Mouse (Mus musculus) intestine, postnatal 0 days (tissue): ENCODE data around the gene Nfe2. TPM values are rescaled to one million over a fixed set of nuclear protein-coding genes. Genes with fewer than 3 reads are reported as not detected.

Experiments
- ATAC-seq: fragments of 200-750 bp; cut with Nextera tagmentation; 2 replicates; pipeline ENCODE4 v1.8.0; 2017; ENCODE audit warnings: mild to moderate bottlenecking, moderate TSS enrichment, moderate library complexity
- H3K27ac ChIP-seq: fragments of 300-500 bp; sonication (generic); 2 replicates; pipeline ENCODE4 v1.5.1; 2014; ENCODE audit warnings: mild to moderate bottlenecking, low read depth, low read length, moderate library complexity
- H3K27me3 ChIP-seq: fragments of 300-500 bp; sonication (generic); replicated peaks from 2 replicates; pipeline ENCODE4 v1.6.1; 2014; ENCODE audit warnings: low read length, mixed read lengths; ENCODE audit not compliant: control insufficient read depth, insufficient read depth
- H3K36me3 ChIP-seq: fragments of 300-500 bp; sonication (generic); 2 replicates; pipeline ENCODE4 v1.6.1; 2014; ENCODE audit warnings: mild to moderate bottlenecking, moderate library complexity; ENCODE audit not compliant: control insufficient read depth, insufficient read depth
- H3K4me1 ChIP-seq: fragments of 300-500 bp; sonication (generic); replicated peaks from 2 replicates; pipeline ENCODE4 v1.6.1; 2014; ENCODE audit warnings: antibody characterized with exemption, low read length, mixed read lengths; ENCODE audit not compliant: control insufficient read depth, insufficient read depth
- H3K4me2 ChIP-seq: fragments of 300-500 bp; sonication (generic); replicated peaks from 2 replicates; pipeline ENCODE4 v1.6.1; 2014; ENCODE audit warnings: low read depth, mild to moderate bottlenecking, moderate library complexity
- H3K4me3 ChIP-seq: fragments of 300-500 bp; sonication (generic); 2 replicates; pipeline ENCODE4 v1.5.1; 2014; ENCODE audit warnings: low read depth, low read length
- H3K9ac ChIP-seq: fragments of 300-500 bp; sonication (generic); 2 replicates; pipeline ENCODE4 v1.6.1; 2014; ENCODE audit warnings: mild to moderate bottlenecking, low read depth, low read length
- H3K9me3 ChIP-seq: fragments of 300-500 bp; sonication (generic); 2 replicates; pipeline ENCODE4 v1.6.1; 2016; ENCODE audit warnings: mixed run types; ENCODE audit not compliant: control insufficient read depth
- CTCF ChIP-seq: sonication (generic); IDR thresholded peaks from 2 replicates; pipeline ENCODE4 v1.5.1; 2016; ENCODE audit warnings: low read depth, mild to moderate bottlenecking, control low read depth, antibody characterized with exemption, moderate library complexity
- WGBS: fragments of 180-500 bp; shearing (Covaris S2); extraction: QIAGEN DNeasy Blood & Tissue Kit; methylation state at CpG from one replicate; pipeline ENCODE4 v1.1.7; 2014; 5-methylcytosine and 5-hydroxymethylcytosine counted together
- microRNA counts: library from miRNA; unstranded; fragments of <30 nt; microRNA quantifications from one replicate; lab custom pipeline; 2016
- microRNA-seq: library from miRNA; unstranded; fragments of <30 nt; microRNA quantifications from one replicate; pipeline ENCODE4, GENCODE M21; 2016
- polyA plus RNA-seq: library from polyadenylated mRNA; unstranded; fragments of >200 nt; fragmentation: Nextera tagmentation; extraction: Ambion mirVana; gene quantifications from 2 replicates; pipeline ENCODE4 v1.2.1, GENCODE M21; 2015

Nfe2 gene
- polyA plus RNA-seq, 1 experiment from 2014 or later: 0.90 TPM

DNA sequence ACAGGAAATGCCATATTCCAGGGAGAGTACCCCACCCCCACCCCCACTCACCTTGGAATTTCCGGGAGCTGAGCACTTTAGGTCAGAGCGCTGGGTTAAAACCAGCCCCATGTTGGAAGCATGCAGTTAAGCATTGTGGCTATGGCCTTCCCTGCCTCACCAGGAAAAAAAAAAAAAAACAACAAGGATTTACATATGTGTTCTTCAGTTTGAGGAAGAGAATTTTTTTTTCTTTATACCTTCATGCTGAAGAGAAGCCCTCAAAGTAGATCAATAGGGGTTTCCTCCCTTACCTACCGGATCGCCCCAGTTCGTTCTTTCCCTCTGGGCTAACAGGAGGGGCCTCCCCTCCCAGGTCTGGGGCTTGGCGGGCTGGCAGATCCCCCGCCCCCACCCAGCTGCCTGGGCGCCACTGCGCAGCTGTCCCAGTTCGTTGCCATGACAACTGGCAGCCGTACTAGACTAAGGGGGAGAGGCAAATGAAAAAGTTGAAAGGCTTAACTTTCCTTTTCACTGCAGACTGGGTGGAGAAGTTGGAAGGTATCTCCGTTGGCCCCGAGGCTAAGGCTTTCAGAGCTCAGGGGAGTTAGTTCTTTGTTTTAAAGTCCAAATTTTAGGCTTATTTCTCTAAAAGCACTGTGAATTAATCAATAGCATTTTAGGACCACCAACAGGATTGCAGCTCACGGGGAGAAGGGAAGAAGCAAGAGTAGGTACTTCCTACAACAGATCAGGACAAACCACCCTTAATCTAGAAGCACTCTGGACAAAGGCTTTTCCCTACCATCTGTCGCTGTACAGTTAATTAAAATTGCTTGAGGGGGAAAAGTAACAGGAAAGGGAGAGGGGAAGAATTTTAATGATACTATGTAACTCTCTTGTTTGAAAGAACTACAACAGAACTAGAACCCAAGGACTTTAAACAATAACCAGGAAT is 43.0 kb downstream of the Nfe2 start:
- H3K4me2 ChIP-seq: peak overlapping the region; percentile 80
- ATAC-seq: peak; percentile 84
- H3K4me3 ChIP-seq: peak overlapping the region; percentile 56
- H3K9ac ChIP-seq: peak overlapping the region; percentile 53
- peaks cover 9% of the 10 kb centered on the region for H3K4me1 ChIP-seq
- peaks cover 6% of the 10 kb centered on the region; the same call in 1 of the 2 replicates for H3K36me3 ChIP-seq
- under 1% methylated on average over 15 of the region's 15 CpGs for WGBS
- H3K27ac ChIP-seq: peak overlapping the region; percentile 77
- H3K27me3 ChIP-seq: no peaks in the 10 kb centered on the region
- no peaks in the 10 kb centered on the region for H3K9me3 ChIP-seq
- no peak for TF ChIP-seq CTCF

DNA sequence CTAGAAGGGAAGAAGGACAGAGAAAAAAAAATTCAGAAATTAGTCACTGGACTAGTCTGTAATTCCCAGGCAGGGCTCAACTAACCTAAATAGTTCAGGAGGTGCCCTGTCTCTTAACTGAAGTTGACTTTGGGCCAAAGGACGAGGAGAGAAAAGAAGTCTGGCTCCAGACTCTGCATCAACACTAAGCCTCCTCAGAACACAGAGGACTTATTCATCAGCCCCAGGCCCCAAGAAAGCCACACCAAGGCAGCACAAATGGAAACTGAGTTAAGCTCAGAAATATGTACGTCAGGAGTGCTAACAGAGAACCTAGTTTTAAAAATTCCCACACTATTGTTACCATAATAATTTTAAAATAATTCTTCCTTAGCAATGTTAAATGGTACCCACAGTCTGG is 44.1 kb downstream of the Nfe2 start:
- H3K27ac ChIP-seq: no peak overlapping the region; the same call in 1 of the 2 replicates
- peaks cover 9% of the 10 kb centered on the region for H3K4me1 ChIP-seq
- ATAC-seq: no peak
- no peak overlapping the region for H3K4me3 ChIP-seq
- no peaks in the 10 kb centered on the region for H3K9me3 ChIP-seq
- 57% methylated on average over 2 of the region's 2 CpGs for WGBS
- H3K27me3 ChIP-seq: no peaks in the 10 kb centered on the region
- H3K36me3 ChIP-seq: peaks cover 14% of the 10 kb centered on the region; the same call in 1 of the 2 replicates
- no peak for TF ChIP-seq CTCF
- H3K9ac ChIP-seq: no peak overlapping the region
- H3K4me2 ChIP-seq: peak overlapping the region; percentile 30; the same call in 1 of the 2 replicates

- H3K4me3 ChIP-seq: no peak overlapping the region
- ATAC-seq: no peak
- H3K27me3 ChIP-seq: no peaks in the 10 kb centered on the region
- no peak overlapping the region for H3K27ac ChIP-seq
- 0 out of 2 replicates have a peak, but pooled peaks cover 3% of the 10 kb centered on the region for H3K4me1 ChIP-seq
- H3K9me3 ChIP-seq: no peaks in the 10 kb centered on the region
- peak; percentile 68 for TF ChIP-seq CTCF
- H3K36me3 ChIP-seq: peaks cover 24% of the 10 kb centered on the region
- WGBS: 55% methylated on average over 2 of the region's 2 CpGs
- no peak overlapping the region for H3K4me2 ChIP-seq
- no peak overlapping the region for H3K9ac ChIP-seq
Observed at GRCm38 (mm10) chr15:103205156-103205555, 53.0 kb downstream of the Nfe2 start.

DNA sequence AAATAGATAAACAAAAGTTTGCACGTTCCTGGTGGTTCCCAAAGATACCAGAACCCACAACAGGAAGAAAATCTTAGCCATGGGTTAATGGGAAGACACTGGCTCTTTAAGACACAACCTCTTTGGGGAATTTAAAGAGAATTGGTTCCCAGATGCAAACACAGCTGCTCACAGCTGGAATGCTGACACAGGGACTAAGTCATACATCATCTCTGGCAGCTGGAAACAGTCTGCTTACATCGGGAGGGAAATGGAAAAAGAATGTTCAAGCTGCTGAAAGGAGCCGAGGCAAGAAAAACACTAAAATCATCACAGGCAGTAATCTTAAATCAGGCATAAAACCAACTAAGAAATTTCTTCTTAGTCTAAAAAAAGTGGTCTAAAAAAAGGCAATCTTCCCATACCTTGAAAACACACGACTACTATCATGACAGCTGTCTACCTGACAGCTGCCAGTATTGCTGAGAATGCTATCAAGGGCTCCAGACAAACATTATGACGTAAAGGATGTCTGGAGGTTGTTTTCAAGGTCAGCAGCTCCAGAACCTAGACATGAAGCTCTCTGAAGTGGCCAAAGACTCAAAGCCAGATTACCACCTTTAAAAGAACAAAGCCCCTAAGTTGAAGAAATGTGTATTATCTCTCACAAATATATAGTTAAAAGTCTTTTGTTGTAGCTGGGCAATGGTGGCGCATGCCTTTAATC is 56.0 kb downstream of the Nfe2 start:
- ATAC-seq: no peak
- Histone ChIP-seq H3K27ac (no peak overlapping the region), H3K27me3 (no peaks in the 10 kb centered on the region), H3K36me3 (peaks cover 36% of the 10 kb centered on the region), H3K9ac (no peak overlapping the region), H3K4me3 (no peak overlapping the region), H3K9me3 (no peaks in the 10 kb centered on the region), H3K4me1 (0 out of 2 replicates have a peak, but pooled peaks cover 3% of the 10 kb centered on the region), H3K4me2 (no peak overlapping the region)
- no peak for TF ChIP-seq CTCF
- 47% methylated on average over 6 of the region's 6 CpGs for WGBS

MicroRNA genes within 50 kb of the gene (microRNA counts, 519-probe panel; counts per million panel counts)
- microRNA mmu-miR-148b (lab: Ali Mortazavi, UCI): 4,272 counts per million, percentile 63 among the panel's probes with 10 or more counts

Small RNA genes within 50 kb of the gene (microRNA-seq; reads per million reads assigned to microRNA genes)
- gene Mir148b: 621 reads per million, percentile 71 among the genes with 10 or more reads in this experiment

Other genes with a start within 250 kb of the Nfe2 start
- 4.8 and 5.2 TPM in 2 replicates for gene Hoxc4, start 239.5 kb downstream of the Nfe2 start, polyA plus RNA-seq
- gene Smug1, start 91.3 kb downstream of the Nfe2 start, polyA plus RNA-seq: 8.6 and 9.2 TPM in 2 replicates
- gene Cbx5, start 18.6 kb downstream of the Nfe2 start, polyA plus RNA-seq: 24.0 TPM in 2 replicates
- 219 and 224 TPM in 2 replicates for gene Hnrnpa1, start 18.0 kb downstream of the Nfe2 start, polyA plus RNA-seq
- 248 and 253 TPM in 2 replicates for gene Copz1, start 14.3 kb upstream of the Nfe2 start, polyA plus RNA-seq
- not detected in 2 replicates for gene Gpr84, start 52.2 kb upstream of the Nfe2 start, polyA plus RNA-seq
- 2.9 and 3.1 TPM in 2 replicates for gene Zfp385a, start 81.7 kb upstream of the Nfe2 start, polyA plus RNA-seq
- 25.0 and 25.8 TPM in 2 replicates for gene Itga5, start 108.4 kb upstream of the Nfe2 start, polyA plus RNA-seq
- 0.23 TPM in 1 of 2 replicates, not detected in the other for gene Gtsf1, start 172.1 kb upstream of the Nfe2 start, polyA plus RNA-seq
- not detected in 2 replicates for gene Gtsf2, start 190.1 kb upstream of the Nfe2 start, polyA plus RNA-seq
- 1.7 TPM in 2 replicates for gene Nckap1l, start 195.4 kb upstream of the Nfe2 start, polyA plus RNA-seq
- 4.0 and 4.5 TPM in 2 replicates for gene Pde1b, start 244.6 kb upstream of the Nfe2 start, polyA plus RNA-seq